Mouse (Mus musculus) bone marrow, adult 2 months (tissue): ENCODE data around the gene Col28a1.

Experiments
- CTCF ChIP-seq: fragments of 200-500 bp; IDR thresholded peaks from 2 replicates; pipeline ENCODE4 v1.5.1; 2011; ENCODE audit warnings: low read length, control low read depth; ENCODE audit not compliant: control insufficient read depth, insufficient read depth
- POLR2A ChIP-seq: fragments of 200-500 bp; IDR thresholded peaks from 2 replicates; pipeline ENCODE4 v1.6.1; 2011; ENCODE audit warnings: low read depth, mild to moderate bottlenecking, control low read depth, low read length, borderline replicate concordance; ENCODE audit not compliant: control insufficient read depth

DNA sequence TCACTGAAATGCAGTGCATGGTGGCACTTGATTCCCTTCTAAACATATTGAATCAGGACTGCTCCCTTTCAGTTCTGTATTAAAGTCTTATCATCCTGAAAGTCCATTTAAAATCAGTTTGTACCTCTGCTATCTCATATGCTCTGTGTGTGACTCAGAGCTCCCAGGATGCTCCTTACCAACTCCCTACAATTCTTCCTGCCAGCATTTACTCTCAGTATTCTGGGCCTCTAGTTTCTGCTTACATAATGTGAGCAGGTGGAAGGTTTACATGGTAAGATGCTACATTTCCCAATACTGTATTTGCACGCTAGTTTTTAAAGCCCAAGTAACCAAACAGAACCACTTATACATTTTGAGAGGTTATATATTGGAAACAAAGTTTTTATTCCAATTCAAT, 64.3 kb downstream of the Col28a1 start:
- TF ChIP-seq CTCF (no peak), POLR2A (no peak)
